Mouse (Mus musculus): ENCODE measurements at regions not wholly inside any gene's neighbourhood (a gene's known extent, or its start where the extent isn't known, plus 50 kb on each side); places are given as distances from the start of the nearest gene placed in this dataset.

DNA sequence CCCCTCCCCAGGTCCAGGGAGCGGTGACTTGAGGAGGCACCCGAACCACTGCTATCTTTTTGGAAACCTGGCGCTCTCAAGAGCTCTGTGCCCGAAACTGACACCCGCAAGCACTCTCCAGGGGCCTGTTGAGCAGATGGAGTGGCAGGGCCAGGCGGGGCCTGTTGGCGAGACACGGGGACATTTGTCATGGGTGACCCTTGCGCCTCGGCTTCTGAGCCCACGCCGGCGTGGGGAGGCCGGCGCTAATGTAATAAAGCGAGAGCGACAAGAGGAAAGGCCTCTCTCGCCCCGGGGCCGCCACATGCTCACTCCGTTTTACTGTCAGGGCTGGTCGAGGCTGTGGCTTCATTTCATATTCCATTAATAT, 85.2 kb downstream of the Nr2f2 start:
- TF ChIP-seq CTCF (IDR thresholded peaks at IDR 0.05; ENCODE audit: borderline replicate concordance, insufficient read depth, low read length): no peak
- no peak for TF ChIP-seq POLR2A (IDR thresholded peaks at IDR 0.05; ENCODE audit: low read depth, low read length)

Data from embryonic fibroblast, embryonic 13.5 days (primary cell).